Mouse (Mus musculus) liver, embryonic 15.5 days (tissue): ENCODE measurements at regions not wholly inside any gene's neighbourhood (a gene's known extent, or its start where the extent isn't known, plus 50 kb on each side); places are given as distances from the start of the nearest gene placed in this dataset.

Experiments used
- ATAC-seq: fragments of 200-750 bp; cut with Nextera tagmentation; 2 replicates; pipeline ENCODE4 v1.8.0; 2017; ENCODE audit warnings: moderate number of reproducible peaks, mild to moderate bottlenecking, moderate library complexity; ENCODE audit not compliant: insufficient read depth
- H3K27ac ChIP-seq: fragments of 300-500 bp; sonication (generic); replicated peaks from 2 replicates; pipeline ENCODE4 v1.5.1; 2015; ENCODE audit warnings: mild to moderate bottlenecking, inconsistent platforms
- H3K27me3 ChIP-seq: fragments of 300-500 bp; sonication (generic); 2 replicates; pipeline ENCODE4 v1.6.1; 2015; ENCODE audit warnings: mild to moderate bottlenecking, inconsistent platforms
- H3K36me3 ChIP-seq: fragments of 300-500 bp; sonication (generic); replicated peaks from 2 replicates; pipeline ENCODE4 v1.6.1; 2015; ENCODE audit warnings: moderate library complexity, mild to moderate bottlenecking, inconsistent platforms
- H3K4me1 ChIP-seq: fragments of 300-500 bp; sonication (generic); replicated peaks from 2 replicates; pipeline ENCODE4 v1.6.1; 2015; ENCODE audit warnings: inconsistent platforms
- H3K4me2 ChIP-seq: fragments of 300-500 bp; sonication (generic); 2 replicates; pipeline ENCODE4 v1.6.1; 2015; ENCODE audit warnings: moderate library complexity, mild to moderate bottlenecking, inconsistent platforms
- H3K4me3 ChIP-seq: fragments of 300-500 bp; sonication (generic); replicated peaks from 2 replicates; pipeline ENCODE4 v1.5.1; 2015; ENCODE audit warnings: mild to moderate bottlenecking, inconsistent platforms
- H3K9ac ChIP-seq: fragments of 300-500 bp; sonication (generic); 2 replicates; pipeline ENCODE4 v1.6.1; 2015; ENCODE audit warnings: moderate library complexity, mild to moderate bottlenecking, inconsistent platforms
- H3K9me3 ChIP-seq: fragments of 300-500 bp; sonication (generic); replicated peaks from 2 replicates; pipeline ENCODE4 v1.6.1; 2016; ENCODE audit warnings: inconsistent platforms
- WGBS: fragments of 180-500 bp; shearing (Covaris S2); methylation state at CpG from one replicate; pipeline ENCODE4 v1.1.7; 2015; ENCODE audit warnings: mixed read lengths; ENCODE audit not compliant: insufficient replicate concordance; 5-methylcytosine and 5-hydroxymethylcytosine counted together

DNA sequence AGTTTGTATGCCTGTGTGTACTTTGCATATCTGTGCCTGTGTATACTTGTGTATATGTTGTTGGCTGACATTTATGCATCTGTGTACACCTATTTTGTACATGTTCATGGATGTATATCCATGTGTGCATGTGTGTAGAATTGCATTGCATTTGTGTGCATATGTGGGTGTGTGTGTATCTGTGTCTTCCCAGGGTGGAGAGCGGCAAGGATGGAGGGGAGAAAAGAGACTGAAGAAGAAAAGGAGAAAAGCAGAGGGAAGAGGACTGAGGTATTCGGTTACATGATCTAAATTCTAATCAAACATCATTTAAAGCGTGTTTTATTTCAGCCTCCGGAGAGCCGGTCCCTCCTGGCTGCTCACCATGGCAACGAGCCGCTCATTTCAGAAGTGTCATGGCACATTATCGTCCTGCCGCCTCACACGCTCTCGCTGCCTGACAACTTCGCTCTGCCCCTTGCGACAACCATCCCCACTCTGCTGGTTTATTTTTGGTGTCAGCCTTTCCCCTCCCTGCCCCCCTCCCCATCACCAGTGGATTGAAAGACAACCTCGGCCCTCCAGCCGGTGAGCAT, 58.6 kb downstream of the Mrm1 start:
- H3K9me3 ChIP-seq, result no peaks in the 10 kb centered on the region
- H3K9ac ChIP-seq, result no peak overlapping the region
- no peak overlapping the region for H3K4me3 ChIP-seq
- WGBS, result 46% methylated on average over 15 of the region's 15 CpGs
- H3K27ac ChIP-seq, result no peak overlapping the region
- no peak overlapping the region for H3K4me2 ChIP-seq
- H3K36me3 ChIP-seq, result no peaks in the 10 kb centered on the region
- no peak for ATAC-seq
- H3K4me1 ChIP-seq, result no peaks in the 10 kb centered on the region
- peaks cover 53% of the 10 kb centered on the region for H3K27me3 ChIP-seq

DNA sequence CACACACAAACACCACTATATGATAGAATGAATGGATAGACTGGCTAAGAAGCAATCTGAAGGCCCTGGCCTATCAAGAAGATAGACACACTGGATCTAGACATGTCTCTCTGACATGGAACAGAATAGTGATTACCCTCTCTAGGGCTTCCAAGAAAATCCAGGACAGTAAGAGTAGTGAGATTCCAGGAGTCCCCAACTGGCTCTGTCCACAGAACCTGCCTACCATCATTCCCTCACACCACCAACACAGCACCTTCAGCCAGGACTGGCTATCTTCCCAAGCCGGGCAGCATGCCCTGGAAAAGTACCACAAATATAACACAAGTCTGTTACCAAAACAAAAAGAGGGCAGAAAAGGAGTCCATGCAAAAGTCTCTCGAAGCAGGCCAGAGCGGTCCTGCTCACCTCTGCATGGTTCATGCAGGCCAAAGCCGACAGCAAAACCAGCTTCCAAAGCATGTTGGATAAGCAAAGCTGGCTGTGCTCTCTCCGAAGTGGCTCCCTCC, 59.8 kb downstream of the Mrm1 start:
- Histone ChIP-seq H3K27me3 (peaks cover 41% of the 10 kb centered on the region), H3K9me3 (no peaks in the 10 kb centered on the region), H3K4me3 (no peak overlapping the region), H3K4me2 (no peak overlapping the region), H3K36me3 (no peaks in the 10 kb centered on the region), H3K9ac (no peak overlapping the region), H3K4me1 (no peaks in the 10 kb centered on the region), H3K27ac (no peak overlapping the region)
- ATAC-seq, result no peak
- 61% methylated on average over 5 of the region's 5 CpGs for WGBS

DNA sequence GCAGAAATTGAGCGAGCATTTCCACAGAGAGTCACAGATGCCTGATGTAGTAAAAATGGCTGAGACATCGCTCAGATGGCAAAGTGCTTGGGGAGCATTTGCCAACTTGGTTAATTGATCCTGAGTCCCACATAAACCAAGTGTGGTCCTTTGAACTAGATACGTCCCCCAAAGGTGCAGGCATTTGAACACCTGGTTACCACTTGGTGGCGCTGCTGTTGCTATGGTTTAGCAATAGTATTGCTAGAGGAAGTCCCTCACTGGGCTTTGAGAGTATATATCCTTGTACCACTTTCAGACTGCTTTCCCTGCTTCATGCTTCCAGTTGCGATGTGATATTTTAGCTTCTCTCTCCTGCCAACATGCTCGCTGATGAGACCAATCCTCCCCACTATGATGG, 67.3 kb downstream of the Mrm1 start:
- Histone ChIP-seq H3K9ac (no peak overlapping the region), H3K4me1 (no peaks in the 10 kb centered on the region), H3K4me2 (no peak overlapping the region), H3K27ac (no peak overlapping the region), H3K27me3 (peaks cover 10% of the 10 kb centered on the region), H3K9me3 (no peaks in the 10 kb centered on the region), H3K4me3 (no peak overlapping the region), H3K36me3 (no peaks in the 10 kb centered on the region)
- 59% methylated on average over 6 of the region's 6 CpGs for WGBS
- ATAC-seq, result no peak

DNA sequence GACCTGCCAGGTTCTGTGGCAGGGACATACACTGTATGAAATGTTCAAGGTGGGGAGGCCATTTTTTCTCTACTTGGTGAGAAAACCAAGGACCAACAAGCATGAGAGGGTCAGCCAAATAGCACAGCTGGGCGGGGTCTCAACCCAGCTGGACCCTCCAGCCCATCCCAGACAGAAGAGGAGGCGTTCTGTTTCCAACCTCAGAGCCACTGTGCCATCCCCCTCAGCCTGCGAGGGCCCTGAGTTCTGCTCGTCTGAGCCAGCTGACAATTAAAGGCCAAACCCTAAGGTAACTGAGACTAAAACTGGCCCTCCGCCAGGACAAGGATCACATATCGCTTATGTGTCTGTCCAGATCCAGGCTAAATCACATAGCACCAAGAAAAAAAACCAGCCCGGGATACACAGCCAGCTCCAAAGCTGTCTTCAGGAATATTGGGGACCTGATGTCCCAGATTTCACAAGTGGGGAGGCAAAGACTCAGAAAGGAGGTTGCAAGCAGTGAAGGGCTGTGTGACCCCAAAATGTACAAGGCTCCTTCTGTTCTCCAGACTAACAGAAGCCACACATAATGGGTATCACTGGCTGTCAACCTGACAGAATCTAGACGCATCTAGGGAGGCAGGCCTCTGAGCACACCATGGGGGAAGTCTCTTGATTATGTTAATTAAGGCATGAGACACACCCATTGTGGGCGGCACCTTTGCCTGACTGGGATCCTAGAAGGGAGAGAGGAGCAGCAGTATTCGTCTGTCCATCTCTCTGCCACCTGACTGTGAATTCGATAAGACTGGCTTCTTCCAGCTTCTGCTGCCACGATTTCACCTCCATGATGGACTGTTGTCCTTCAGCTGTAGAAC, 69.6 kb downstream of the Mrm1 start:
- Histone ChIP-seq H3K4me1 (no peaks in the 10 kb centered on the region), H3K9ac (no peak overlapping the region), H3K27ac (no peak overlapping the region), H3K4me2 (no peak overlapping the region), H3K4me3 (no peak overlapping the region), H3K27me3 (peaks cover 24% of the 10 kb centered on the region), H3K36me3 (no peaks in the 10 kb centered on the region), H3K9me3 (no peaks in the 10 kb centered on the region)
- no peak for ATAC-seq
- 39% methylated on average over 12 of the region's 12 CpGs for WGBS

DNA sequence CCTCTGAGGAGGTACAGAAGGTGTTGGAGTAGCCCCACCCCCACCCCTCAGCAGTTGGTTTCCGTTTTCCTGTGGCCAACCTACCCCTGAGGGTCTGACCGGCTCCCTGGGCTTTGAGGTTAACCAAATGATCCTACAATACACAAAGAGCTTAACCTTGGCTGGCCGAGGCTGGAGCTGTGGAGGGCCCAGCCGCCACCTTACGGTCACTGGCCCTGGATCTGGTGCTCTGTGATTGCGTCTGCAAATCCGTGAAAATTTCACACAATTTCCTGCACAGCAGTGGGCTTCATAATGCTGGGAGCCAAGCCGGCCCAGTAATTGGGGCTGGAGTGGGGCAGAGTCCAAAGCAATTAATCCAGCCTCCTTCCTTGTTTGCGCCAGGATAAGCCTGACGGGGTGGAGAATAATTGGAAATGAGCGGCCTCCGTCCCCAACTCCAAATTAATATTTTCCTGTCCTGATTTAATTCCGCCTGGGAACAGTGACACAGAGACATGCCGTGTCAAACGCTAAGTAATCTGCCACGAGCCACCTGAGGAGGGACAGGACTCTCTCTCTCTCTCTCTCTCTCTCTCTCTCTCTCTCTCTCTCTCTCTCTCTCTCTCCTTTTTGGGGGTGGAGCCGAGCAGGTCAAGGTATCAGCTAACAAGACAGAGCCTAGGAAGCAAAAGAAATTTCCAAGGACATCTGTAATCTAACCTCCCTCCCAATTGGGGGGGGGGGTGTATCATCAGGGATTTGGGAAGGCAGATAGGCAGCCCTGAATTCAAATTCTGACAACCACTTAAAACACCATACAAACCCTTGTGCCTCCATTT, 80.3 kb downstream of the Mrm1 start:
- H3K36me3 ChIP-seq, result no peaks in the 10 kb centered on the region
- H3K27ac ChIP-seq, result no peak overlapping the region
- WGBS, result 13% methylated on average over 17 of the region's 17 CpGs
- ATAC-seq, result no peak
- H3K4me1 ChIP-seq, result no peaks in the 10 kb centered on the region
- peaks cover 53% of the 10 kb centered on the region for H3K27me3 ChIP-seq
- H3K9me3 ChIP-seq, result no peaks in the 10 kb centered on the region
- H3K9ac ChIP-seq, result no peak overlapping the region
- H3K4me2 ChIP-seq, result no peak overlapping the region
- H3K4me3 ChIP-seq, result no peak overlapping the region

- Histone ChIP-seq H3K4me1 (no peaks in the 10 kb centered on the region), H3K27me3 (peaks cover 53% of the 10 kb centered on the region), H3K27ac (no peak overlapping the region), H3K4me2 (no peak overlapping the region), H3K4me3 (no peak overlapping the region), H3K9me3 (no peaks in the 10 kb centered on the region), H3K9ac (no peak overlapping the region), H3K36me3 (no peaks in the 10 kb centered on the region)
- no peak for ATAC-seq
- 29% methylated on average over 3 of the region's 3 CpGs for WGBS
Observed at GRCm38 (mm10) chr11:84738128-84738527, 81.2 kb downstream of the Mrm1 start.

DNA sequence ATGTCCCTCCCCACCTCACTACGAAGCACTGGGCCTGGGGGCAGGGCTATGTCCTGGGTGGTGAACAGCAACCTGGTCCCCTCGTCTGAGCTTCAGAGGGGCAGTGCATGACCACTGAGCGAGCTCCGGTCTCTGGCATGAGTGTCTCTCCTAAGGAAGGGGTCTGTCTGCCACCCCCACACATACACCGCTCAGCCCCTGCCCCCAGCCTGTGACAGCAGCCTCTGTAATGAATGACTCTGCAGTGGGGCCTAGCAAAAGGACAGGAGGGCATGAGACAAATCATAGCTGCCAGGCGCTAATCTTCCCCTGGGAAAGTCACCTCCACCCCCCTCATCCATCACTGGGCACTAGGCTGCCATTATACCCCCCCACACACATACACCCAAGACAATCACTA, 87.4 kb downstream of the Mrm1 start:
- H3K27ac ChIP-seq, result no peak overlapping the region
- H3K27me3 ChIP-seq, result peaks cover 38% of the 10 kb centered on the region
- 61% methylated on average over 6 of the region's 6 CpGs for WGBS
- ATAC-seq, result no peak
- no peaks in the 10 kb centered on the region for H3K4me1 ChIP-seq
- H3K9me3 ChIP-seq, result no peaks in the 10 kb centered on the region
- H3K4me3 ChIP-seq, result no peak overlapping the region
- no peaks in the 10 kb centered on the region for H3K36me3 ChIP-seq
- no peak overlapping the region for H3K4me2 ChIP-seq
- H3K9ac ChIP-seq, result no peak overlapping the region

GRCm38 (mm10) chr11:84730218-84730617, 89.1 kb downstream of the Mrm1 start:
- WGBS, result 29% methylated on average over 8 of the region's 8 CpGs
- H3K9ac ChIP-seq, result no peak overlapping the region
- no peak overlapping the region for H3K4me3 ChIP-seq
- H3K9me3 ChIP-seq, result no peaks in the 10 kb centered on the region
- H3K27me3 ChIP-seq, result peaks cover 28% of the 10 kb centered on the region
- no peak overlapping the region for H3K4me2 ChIP-seq
- ATAC-seq, result no peak
- H3K36me3 ChIP-seq, result no peaks in the 10 kb centered on the region
- H3K4me1 ChIP-seq, result peaks cover 14% of the 10 kb centered on the region
- H3K27ac ChIP-seq, result no peak overlapping the region

- H3K27ac ChIP-seq, result no peak overlapping the region
- no peaks in the 10 kb centered on the region for H3K36me3 ChIP-seq
- H3K4me2 ChIP-seq, result no peak overlapping the region
- peaks cover 31% of the 10 kb centered on the region for H3K27me3 ChIP-seq
- H3K4me3 ChIP-seq, result no peak overlapping the region
- WGBS, result 14% methylated on average over 2 of the region's 2 CpGs
- no peak overlapping the region for H3K9ac ChIP-seq
- H3K9me3 ChIP-seq, result no peaks in the 10 kb centered on the region
- no peak for ATAC-seq
- H3K4me1 ChIP-seq, result peaks cover 24% of the 10 kb centered on the region
Observed at GRCm38 (mm10) chr11:84729189-84729588, 90.1 kb downstream of the Mrm1 start.

GRCm38 (mm10) chr11:84725936-84726613, 93.2 kb downstream of the Mrm1 start:
- Histone ChIP-seq H3K4me2 (no peak overlapping the region), H3K4me1 (peaks cover 47% of the 10 kb centered on the region), H3K9ac (no peak overlapping the region), H3K27ac (no peak overlapping the region), H3K27me3 (peaks cover 34% of the 10 kb centered on the region), H3K36me3 (no peaks in the 10 kb centered on the region), H3K4me3 (no peak overlapping the region), H3K9me3 (no peaks in the 10 kb centered on the region)
- WGBS, result 70% methylated on average over 18 of the region's 18 CpGs
- ATAC-seq, result no peak
